Mouse (Mus musculus) G1E-ER4 (cell line): ENCODE data around the gene Poldip2. TPM values are rescaled to one million over a fixed set of nuclear protein-coding genes. Genes with fewer than 3 reads are reported as not detected.

Experiments used
- GATA1 ChIP-seq: IDR thresholded peaks from one replicate; pipeline ENCODE4 v1.8.0; 2012; ENCODE audit warnings: low read length, inconsistent platforms
- polyA plus RNA-seq: library from polyadenylated mRNA; stranded (reverse); fragments of >175 nt; gene quantifications from 2 replicates; pipeline ENCODE4 v1.2.3, GENCODE M21; 2012

Poldip2 gene
- polyA plus RNA-seq, 1 experiment, result 86.4 TPM

DNA sequence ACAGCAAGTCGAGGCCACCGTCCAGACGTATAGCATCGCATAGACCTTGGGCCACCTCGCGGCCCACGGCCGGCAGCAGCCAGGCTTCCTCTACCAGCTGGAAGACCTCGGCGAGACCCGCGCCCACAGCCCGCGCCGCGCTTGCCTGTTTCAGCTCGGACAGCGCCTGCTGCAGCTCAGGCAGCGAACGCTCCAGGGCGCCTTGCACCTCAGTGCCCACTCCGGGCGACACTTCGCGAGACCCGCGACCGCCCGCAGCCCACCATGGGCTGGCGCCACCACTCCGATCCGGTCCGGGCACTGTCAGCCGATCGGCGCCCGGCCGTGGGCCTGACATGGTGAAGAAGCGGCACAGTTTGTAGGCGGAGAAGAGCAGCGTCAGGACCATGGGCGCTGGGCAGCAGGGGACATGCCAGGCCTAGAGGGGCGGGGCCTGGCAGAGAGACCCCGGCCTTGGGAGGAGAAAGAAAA is 14.9 kb upstream of the Poldip2 start:
- TF ChIP-seq GATA1, result no peak

DNA sequence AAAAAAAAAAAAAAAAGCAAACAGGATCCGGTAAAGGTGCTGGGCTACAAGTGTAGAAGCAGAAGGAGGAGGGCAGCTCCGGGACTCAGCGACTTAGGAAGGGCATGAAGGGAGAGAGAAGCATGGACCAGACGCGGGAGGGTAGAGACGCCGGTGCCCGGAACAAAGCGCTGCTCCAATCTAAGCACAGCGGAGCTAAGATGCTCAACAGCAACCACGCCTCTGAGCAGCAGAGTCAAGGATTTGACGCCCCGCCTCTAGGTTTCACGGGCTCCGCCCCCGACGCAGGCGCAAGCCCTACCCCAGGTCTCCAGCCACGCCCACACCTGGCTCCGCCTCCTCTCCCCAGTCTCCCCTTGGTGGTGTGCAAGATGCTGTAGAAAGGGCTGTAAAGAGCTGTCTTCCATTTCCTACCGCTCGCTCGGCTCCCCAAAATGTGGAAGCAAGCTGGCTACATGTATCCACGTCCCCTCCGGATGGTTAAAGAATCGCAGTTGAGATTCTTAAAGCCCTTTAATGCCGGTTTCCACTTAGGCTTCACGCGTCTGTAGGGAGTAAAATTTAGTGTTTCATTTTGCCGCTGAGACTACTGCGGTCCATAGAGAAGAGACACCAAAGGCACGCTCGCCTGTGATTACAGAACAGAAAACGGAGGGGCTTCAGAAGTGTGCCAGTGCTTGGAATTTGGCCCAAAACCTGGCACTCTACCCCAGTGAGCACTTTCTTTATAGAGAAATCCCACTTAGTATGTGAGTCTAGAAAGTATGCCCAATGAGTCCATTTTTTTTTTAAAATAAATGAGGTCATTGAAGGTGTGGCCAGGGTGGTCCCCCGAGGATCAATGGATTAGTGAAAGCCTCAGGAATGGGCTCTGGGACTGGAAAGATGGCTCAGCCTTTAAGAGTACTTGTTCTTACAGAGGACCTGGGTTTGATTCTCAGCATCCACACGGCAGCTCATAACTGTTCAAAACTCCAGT is 14.2 kb upstream of the Poldip2 start, which contains the start of gene Sarm1:
Gene Sarm1 (minus strand): TSS at position 211 of the 979 bp plus-strand sequence.
- TF ChIP-seq GATA1, result no peak

DNA sequence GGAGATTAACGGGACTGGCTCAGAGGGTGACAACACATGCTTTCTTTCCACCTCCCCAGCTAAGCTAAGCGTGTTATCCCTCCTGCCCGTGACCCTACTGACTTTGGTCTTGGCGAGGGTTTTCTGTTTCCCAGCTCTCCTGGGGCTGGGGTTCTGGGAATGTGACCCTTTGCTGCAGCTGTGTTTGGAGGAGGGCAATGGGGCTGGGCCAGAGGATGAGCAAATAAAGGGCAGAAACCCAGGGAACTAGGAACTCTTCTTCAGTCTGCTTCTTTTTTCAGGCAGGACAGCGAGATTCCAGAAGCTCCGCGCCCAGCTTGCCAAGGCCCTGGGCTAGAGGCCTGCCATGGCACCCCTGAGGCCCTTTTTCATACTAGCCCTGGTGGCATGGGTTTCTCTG is 13.0 kb upstream of the Poldip2 start, which contains the start of gene Vtn:
Gene Vtn (plus strand): TSS at position 88 of the 400 bp plus-strand sequence.
- no peak for TF ChIP-seq GATA1

DNA sequence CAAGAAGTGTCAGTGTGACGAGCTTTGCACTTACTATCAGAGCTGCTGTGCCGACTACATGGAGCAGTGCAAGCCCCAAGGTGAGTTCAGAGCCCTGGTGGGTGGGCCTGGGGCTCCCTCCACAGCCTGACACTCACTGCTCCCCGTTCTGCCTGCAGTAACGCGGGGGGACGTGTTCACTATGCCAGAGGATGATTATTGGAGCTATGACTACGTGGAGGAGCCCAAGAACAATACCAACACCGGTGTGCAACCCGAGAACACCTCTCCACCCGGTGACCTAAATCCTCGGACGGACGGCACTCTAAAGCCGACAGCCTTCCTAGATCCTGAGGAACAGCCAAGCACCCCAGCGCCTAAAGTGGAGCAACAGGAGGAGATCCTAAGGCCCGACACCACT is 12.4 kb upstream of the Poldip2 start:
- TF ChIP-seq GATA1, result no peak

DNA sequence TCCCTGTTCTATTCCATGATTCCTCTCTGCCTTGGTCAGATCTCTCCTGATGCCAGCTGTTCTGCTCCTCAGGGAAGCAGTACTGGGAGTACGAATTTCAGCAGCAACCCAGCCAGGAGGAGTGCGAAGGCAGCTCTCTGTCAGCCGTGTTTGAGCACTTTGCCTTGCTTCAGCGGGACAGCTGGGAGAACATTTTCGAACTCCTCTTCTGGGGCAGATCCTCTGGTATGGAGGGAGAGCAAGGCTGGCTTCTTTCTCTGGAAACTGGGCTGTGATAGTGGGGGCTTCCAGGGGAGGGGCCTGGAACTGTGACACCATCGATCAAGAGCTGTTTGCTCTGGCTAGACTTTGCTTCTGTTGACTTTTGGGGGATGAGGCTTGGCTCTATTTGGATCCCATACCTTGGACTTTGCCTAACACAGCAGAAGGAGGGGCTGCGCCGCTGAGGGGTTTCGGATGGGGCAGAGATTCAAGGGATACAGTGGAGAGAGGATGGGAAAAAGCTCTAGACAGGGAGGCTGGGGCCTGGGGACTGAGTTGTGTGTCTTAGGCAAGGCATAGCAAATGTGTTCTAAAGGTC is 11.3 kb upstream of the Poldip2 start:
- TF ChIP-seq GATA1, result no peak

DNA sequence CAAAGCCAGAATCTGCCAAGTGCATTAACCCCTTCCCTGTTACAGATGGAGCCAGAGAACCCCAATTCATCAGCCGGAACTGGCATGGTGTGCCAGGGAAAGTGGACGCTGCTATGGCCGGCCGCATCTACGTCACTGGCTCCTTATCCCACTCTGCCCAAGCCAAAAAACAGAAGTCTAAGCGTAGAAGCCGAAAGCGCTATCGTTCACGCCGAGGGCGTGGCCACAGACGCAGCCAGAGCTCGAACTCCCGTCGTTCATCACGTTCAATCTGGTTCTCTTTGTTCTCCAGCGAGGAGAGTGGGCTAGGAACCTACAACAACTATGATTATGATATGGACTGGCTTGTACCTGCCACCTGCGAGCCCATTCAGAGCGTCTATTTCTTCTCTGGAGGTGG is 10.5 kb upstream of the Poldip2 start:
- no peak for TF ChIP-seq GATA1

DNA sequence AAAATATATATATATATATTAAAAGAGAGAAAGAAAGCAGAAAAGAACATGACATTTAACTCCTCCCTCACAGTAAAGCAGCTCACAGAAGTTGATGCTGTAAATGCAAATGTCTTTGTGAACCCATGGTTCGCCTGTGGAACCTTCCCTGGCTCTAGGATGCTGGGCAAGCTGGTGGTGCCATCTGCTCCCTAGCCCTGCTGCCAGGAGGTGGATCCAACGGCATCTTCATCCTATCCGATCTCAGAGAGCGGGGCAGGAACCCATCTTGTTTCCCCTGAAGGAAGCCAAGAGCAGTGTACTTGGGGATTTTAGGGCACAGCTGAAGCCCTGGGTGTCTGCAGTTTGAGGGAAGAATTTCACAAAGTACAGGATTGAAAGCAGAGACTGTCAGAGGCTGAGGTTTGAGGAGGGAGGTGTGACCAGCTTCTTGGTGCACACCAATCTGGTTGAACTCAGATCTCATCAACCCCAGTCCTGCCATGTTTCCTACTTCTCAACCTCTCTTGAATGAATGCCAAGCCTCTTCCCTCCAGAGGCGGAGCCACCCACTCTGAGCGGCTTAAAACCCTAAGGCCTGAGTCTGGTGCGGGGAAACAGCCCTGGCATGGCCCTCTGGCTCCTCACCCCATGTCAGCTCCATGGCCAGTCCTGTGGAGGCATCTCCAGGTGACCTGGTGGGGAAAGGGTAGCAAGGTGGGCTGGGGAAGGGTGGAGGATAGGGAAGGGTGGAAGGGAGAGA is 8.9 kb upstream of the Poldip2 start, which contains the start of gene Sebox:
Gene Sebox (plus strand): TSS at position 539 of the 742 bp plus-strand sequence.
- no peak for TF ChIP-seq GATA1

DNA sequence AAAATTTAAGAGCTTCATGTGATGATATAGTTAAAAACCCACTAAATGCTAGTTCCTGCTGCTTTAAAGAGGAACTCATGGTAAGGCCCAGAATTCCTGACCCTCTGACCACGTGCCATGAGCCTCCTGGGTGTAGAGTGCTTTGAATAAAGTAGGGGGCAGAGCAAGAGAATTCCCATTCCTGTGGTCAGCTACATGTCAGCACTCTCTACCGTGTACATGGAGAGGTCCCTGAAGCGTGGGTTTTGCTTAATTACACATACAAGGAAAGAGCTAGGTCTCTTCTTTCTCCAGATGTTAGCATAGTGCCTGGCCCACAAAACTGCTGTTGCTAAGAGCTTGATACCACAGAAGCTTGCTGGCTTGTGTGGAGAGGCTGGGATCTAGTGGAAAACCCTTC is 6.6 kb upstream of the Poldip2 start:
- TF ChIP-seq GATA1, result no peak

DNA sequence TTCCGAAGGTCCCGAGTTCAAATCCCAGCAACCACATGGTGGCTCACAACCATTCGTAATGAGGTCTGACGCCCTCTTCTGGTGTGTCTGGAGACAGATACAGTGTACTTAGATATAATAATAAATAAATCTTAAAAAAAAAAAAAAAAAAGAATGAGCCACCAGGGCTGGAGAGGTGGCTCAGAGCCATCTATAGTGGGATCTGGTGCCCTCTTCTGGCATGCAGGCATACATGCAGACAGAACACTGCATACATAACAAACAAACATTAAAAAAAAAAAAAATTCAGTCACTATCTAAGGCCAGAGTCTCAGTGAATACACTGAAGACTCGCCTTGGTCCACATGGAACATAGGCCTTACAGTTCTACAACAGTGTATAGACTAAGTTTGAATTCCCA is 2.8 kb upstream of the Poldip2 start:
- TF ChIP-seq GATA1, result no peak

DNA sequence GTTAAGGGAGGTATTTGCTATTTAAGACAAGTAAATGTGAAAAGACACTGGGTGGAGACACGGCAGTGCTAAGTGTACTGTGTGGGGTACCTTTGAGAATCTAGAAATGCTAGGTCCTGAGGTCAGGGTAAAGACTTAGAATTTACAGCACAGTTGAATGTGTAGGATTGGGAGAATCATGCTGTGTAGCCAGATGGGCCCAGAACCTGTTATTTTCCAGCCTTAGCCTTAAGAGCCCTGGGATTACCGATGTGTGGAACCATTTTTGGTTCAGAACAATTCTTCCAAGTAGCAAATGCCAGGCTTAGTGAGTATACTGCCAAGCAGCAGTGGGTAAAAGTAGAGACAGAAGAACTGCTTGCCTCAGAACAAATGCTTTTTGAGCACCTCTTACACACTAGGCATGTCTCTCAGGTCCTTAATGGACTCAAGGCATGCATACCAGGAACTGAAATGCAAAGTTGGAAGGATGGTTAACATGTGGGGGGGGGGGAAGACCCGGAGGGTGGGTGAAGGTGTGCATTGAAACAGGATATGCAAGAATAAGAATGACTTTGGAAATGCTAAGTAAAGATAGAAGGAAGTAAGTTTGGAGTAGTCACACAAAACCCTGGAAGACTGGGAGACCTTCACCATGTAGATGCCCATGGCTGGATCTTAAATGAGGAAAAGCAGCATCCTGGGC is 1.3 kb downstream of the Poldip2 start:
- TF ChIP-seq GATA1, result no peak

DNA sequence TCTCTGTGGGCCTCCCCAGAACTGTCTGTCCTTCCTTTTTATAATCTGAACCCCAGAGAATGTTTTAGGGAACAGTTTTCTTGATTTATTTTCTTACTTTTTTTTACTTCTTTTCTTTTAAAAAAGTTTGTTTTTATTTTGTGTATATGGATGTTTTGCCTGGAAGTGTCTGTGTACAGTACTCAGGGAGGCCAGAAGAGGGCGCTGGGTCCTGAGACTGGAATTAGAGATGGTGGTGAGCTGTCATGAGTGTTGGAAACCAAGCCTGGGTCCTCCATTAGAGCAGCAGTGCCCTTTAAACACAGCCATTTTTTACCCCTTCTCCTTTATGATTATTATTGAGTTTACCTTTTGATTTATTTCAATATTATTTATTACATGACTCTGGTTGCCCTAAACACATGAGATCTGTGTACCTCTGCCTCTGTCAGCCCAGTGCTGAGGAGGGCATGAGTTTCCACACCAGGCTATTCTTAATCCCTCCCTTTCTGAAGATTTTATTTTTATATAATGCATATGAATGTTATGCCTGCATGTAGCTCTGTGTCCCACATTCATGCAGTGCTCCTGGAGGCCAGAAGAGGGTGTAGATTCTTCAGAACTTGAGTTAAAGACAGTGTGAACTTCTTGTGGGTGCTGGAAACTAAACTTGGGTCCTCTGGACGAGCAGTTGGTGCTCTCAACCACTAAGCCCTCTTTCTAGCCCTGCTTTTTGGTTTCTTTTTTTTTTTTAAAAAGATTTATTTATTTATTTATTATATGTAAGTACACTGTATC is 3.7 kb downstream of the Poldip2 start:
- TF ChIP-seq GATA1, result no peak

DNA sequence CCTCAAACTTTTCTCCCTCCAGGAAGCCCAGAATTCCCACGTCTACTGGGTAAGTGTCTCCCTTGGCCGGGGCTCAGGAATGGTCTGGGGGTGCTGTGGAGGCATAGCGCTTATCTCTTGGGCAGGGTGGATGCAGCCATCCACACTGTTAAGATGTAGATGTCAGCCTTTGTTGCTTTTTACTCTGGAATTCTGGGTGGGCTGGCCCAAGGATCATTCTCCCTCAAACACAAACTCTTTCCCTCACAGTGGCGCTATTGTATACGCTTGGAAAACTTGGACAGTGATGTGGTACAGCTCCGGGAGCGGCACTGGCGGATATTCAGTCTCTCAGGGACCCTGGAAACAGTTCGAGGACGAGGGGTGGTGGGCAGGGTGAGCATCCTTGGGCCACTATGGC is 6.9 kb downstream of the Poldip2 start:
- no peak for TF ChIP-seq GATA1

DNA sequence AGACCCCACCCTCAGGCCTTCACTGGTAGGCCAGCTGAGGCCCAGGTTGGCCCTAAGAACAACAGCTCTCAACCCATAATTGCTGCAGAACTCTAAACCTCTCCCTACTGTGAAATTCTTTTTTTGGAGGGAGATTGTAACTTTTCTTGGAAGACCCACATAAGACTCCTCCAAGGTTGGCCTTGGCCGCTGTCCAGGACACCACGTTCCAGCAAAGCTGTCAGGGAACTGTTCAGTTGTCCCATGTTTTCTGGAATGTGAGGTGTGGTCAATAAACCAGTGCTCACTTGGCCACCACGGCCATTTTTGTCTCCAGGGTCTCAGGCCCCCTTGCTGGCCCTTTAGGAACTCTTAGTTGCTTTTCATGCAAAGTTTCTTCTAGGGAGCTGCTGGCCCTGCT is 9.9 kb downstream of the Poldip2 start:
- no peak for TF ChIP-seq GATA1

DNA sequence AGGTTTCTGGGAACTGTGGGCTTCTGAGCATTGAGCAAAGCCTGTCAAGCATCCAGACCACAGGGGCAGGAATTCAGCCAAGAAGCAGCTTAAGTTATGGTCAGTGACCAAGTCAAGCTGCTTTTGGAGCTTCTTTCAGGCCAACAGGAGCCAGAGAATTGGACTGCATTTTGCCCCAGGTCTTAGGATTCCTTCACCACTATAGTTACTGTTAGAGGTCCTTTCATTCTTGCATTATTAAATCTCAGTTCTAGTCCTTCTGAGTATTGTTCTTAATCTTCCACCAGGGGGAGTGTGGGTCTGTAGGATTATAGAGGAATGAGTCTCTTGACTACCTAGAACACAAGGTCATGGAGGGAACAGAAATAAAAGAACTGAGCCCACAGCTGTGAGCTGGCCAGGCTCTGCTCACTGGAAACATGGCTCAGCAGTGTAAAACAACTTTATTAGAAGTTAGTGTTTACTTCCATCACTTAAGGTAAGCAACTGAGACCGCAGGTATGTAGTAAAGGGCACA is 10.5 kb downstream of the Poldip2 start:
- TF ChIP-seq GATA1, result no peak
